Mouse (Mus musculus) G1E (cell line): ENCODE data around the gene Sorcs3.

Source experiments
- CTCF ChIP-seq: IDR thresholded peaks from 2 replicates; pipeline ENCODE4 v1.5.1; 2012; ENCODE audit warnings: low read depth, low read length, inconsistent platforms, mixed read lengths
- GATA1 ChIP-seq: IDR thresholded peaks from 2 replicates; pipeline ENCODE4 v1.6.1; 2012; ENCODE audit warnings: borderline replicate concordance, low read length, inconsistent platforms, mixed read lengths
- GATA2 ChIP-seq: IDR thresholded peaks from 2 replicates; pipeline ENCODE4 v1.6.1; 2012; ENCODE audit warnings: low read depth, low read length, inconsistent platforms, borderline replicate concordance
- POLR2AphosphoS5 ChIP-seq: IDR thresholded peaks from 2 replicates; pipeline ENCODE4 v1.6.1; 2012; ENCODE audit warnings: low read depth, low read length, inconsistent platforms; ENCODE audit not compliant: insufficient replicate concordance
- TAL1 ChIP-seq: conservative IDR thresholded peaks from 2 replicates; pipeline ENCODE4 v1.6.1; 2012; ENCODE audit warnings: low read depth, low read length, inconsistent platforms, mixed read lengths

GRCm38 (mm10) chr19:48471927-48472326 lies 266.1 kb downstream of the Sorcs3 start:
- TF ChIP-seq CTCF (no peak), TAL1 (no peak), POLR2AphosphoS5 (no peak), GATA1 (no peak), GATA2 (no peak)
